Mouse (Mus musculus): ENCODE measurements around the gene Fbxo4. TPM values are rescaled to one million over a fixed set of nuclear protein-coding genes. Genes with fewer than 3 reads are reported as not detected.

The Fbxo4 gene
- polyA plus RNA-seq, 1 experiment from 2014 or later, result 6.6 TPM

DNA sequence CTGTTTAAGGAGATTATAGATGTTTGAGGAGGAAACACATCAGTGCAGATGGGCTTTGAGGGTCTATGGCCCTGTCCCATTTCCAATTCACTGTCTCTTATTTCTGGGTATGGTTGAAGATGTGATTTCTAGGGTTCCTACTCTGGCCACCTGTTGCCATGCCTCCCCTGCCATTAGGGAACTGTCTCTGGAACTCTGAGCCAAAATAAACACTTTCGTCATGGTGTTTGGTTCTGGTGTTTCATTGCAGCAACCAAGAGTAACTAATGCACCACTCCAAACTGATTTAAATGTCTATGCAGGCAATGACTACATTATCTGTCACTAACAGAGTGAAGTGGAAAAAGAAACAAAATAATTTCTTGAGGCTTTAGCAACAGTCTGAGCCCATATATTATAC lies 19.3 kb downstream of the Fbxo4 start:
- Histone ChIP-seq H3K4me2 (replicated peaks; ENCODE audit: low read depth, low read length) (no peak overlapping the region), H3K27ac (ENCODE audit: low read depth, low read length) (no peak overlapping the region), H3K27me3 (ENCODE audit: control insufficient read depth, insufficient read depth, low read length) (no peaks in the 10 kb centered on the region), H3K9ac (ENCODE audit: low read depth, low read length) (no peak overlapping the region), H3K4me3 (ENCODE audit: low read depth, low read length) (no peak overlapping the region), H3K4me1 (replicated peaks; ENCODE audit: control insufficient read depth, insufficient read depth, low read length) (no peaks in the 10 kb centered on the region), H3K36me3 (ENCODE audit: control insufficient read depth, insufficient read depth, low read length) (no peaks in the 10 kb centered on the region), H3K9me3 (ENCODE audit: control insufficient read depth, low read length) (no peaks in the 10 kb centered on the region)
- no peak for DNase-seq (ENCODE audit: low spot score)
- 54% methylated on average over 1 of the region's 1 CpGs for WGBS
- ATAC-seq (ENCODE audit: low FRiP score), result no peak

DNA sequence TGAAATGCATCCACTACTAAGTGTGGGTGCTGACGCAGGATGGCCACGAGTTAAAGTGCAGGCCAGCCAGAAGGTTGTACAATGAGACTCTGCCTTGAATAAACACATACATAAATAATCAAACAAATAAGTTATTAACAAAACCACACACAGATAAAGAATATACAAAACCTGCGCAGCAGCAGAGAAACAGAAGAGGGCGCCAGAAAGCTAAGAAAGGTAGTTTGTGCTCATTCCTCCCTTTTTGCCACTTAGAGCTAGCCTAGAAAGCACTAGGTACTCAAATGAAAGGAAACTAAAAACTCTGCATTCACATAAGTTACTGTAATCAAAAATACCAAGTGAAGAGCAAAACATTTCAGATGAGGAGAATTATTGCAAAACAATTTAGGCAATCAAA lies 21.4 kb downstream of the Fbxo4 start:
- no peak overlapping the region for H3K4me3 ChIP-seq (ENCODE audit: low read depth, low read length)
- H3K9ac ChIP-seq (ENCODE audit: low read depth, low read length), result no peak overlapping the region
- H3K4me2 ChIP-seq (replicated peaks; ENCODE audit: low read depth, low read length), result no peak overlapping the region
- H3K36me3 ChIP-seq (ENCODE audit: control insufficient read depth, insufficient read depth, low read length), result no peaks in the 10 kb centered on the region
- ATAC-seq (ENCODE audit: low FRiP score) (no peak), DNase-seq (ENCODE audit: low spot score) (peak; percentile 64)
- WGBS, result 38% methylated on average over 4 of the region's 4 CpGs
- H3K4me1 ChIP-seq (replicated peaks; ENCODE audit: control insufficient read depth, insufficient read depth, low read length), result no peaks in the 10 kb centered on the region
- H3K27ac ChIP-seq (ENCODE audit: low read depth, low read length), result no peak overlapping the region
- no peaks in the 10 kb centered on the region for H3K27me3 ChIP-seq (ENCODE audit: control insufficient read depth, insufficient read depth, low read length)
- H3K9me3 ChIP-seq (ENCODE audit: control insufficient read depth, low read length), result no peaks in the 10 kb centered on the region

DNA sequence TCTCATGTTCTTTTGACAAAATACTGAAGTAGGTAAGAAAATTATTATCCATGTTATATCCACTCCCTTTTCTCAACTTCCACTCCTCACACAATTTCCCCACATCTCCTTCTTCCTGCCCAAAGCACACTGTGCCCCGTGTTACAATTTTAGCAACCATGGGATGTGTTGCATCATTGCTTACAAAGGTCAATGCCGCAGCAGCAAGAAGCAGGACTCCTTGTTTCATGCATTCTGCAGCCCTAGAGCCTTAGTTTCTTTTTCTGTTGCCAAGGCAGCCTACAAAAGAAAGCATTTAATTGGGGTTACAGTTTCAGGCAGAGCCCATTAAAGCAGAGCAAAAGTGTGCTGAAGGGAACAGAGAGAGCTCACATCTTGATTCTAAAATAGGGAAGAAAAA lies 24.4 kb downstream of the Fbxo4 start:
- Histone ChIP-seq H3K4me3 (ENCODE audit: low read depth, low read length) (no peak overlapping the region), H3K27me3 (ENCODE audit: control insufficient read depth, insufficient read depth, low read length) (no peaks in the 10 kb centered on the region), H3K9me3 (ENCODE audit: control insufficient read depth, low read length) (no peaks in the 10 kb centered on the region), H3K36me3 (ENCODE audit: control insufficient read depth, insufficient read depth, low read length) (no peaks in the 10 kb centered on the region), H3K4me2 (replicated peaks; ENCODE audit: low read depth, low read length) (no peak overlapping the region), H3K9ac (ENCODE audit: low read depth, low read length) (no peak overlapping the region), H3K27ac (ENCODE audit: low read depth, low read length) (no peak overlapping the region), H3K4me1 (replicated peaks; ENCODE audit: control insufficient read depth, insufficient read depth, low read length) (no peaks in the 10 kb centered on the region)
- DNase-seq (ENCODE audit: low spot score) (no peak), ATAC-seq (ENCODE audit: low FRiP score) (no peak)
- 80% methylated on average over 2 of the region's 2 CpGs for WGBS

DNA sequence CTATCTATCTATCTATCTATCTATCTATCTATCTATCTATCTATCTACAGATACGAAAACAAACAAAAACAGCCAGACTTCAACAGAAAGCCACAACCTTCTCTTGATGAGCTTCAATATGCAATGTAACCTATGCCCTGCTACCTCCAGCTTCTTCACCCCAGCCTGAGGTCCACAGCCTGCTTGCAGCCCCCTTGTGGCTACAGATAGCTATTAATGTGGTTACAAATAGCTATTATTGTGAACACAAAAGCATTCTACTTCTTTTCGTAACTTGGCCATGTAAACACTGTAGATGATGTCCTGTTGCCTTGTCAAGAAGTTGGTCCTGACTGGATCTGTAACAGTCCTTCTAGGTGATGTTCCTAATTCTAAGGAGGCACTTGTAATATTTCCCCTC lies 41.2 kb downstream of the Fbxo4 start:
- Histone ChIP-seq H3K27ac (ENCODE audit: low read depth, low read length) (no peak overlapping the region), H3K4me1 (replicated peaks; ENCODE audit: control insufficient read depth, insufficient read depth, low read length) (no peaks in the 10 kb centered on the region), H3K27me3 (ENCODE audit: control insufficient read depth, insufficient read depth, low read length) (no peaks in the 10 kb centered on the region), H3K4me3 (ENCODE audit: low read depth, low read length) (no peak overlapping the region), H3K36me3 (ENCODE audit: control insufficient read depth, insufficient read depth, low read length) (no peaks in the 10 kb centered on the region), H3K4me2 (replicated peaks; ENCODE audit: low read depth, low read length) (no peak overlapping the region), H3K9me3 (ENCODE audit: control insufficient read depth, low read length) (no peaks in the 10 kb centered on the region), H3K9ac (ENCODE audit: low read depth, low read length) (no peak overlapping the region)
- WGBS, result 91% methylated on average over 2 of the region's 2 CpGs
- DNase-seq (ENCODE audit: low spot score), result no peak
- no peak for ATAC-seq (ENCODE audit: low FRiP score)

DNA sequence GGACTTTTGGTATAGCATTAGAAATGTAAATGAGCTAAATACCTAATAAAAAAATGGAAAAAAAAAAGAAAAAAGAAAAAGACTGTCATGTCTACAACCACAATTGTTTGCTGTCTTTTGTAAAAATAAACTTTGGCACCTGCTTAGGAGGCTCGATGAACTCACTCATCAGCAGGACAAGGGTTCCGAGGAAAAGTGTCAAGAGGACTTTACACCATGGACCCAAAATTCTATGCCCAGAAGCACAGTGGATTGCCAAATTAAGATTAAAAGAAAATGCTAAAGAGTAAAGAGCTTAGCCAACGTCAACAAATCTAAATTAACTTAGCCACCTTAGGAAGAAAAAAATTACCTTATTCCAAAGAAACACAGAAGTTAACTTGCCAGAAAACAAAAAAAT lies 43.3 kb downstream of the Fbxo4 start:
- ATAC-seq (ENCODE audit: low FRiP score) (no peak), DNase-seq (ENCODE audit: low spot score) (no peak)
- no peak overlapping the region for H3K9ac ChIP-seq (ENCODE audit: low read depth, low read length)
- no peak overlapping the region for H3K27ac ChIP-seq (ENCODE audit: low read depth, low read length)
- H3K4me1 ChIP-seq (replicated peaks; ENCODE audit: control insufficient read depth, insufficient read depth, low read length), result no peaks in the 10 kb centered on the region
- H3K4me2 ChIP-seq (replicated peaks; ENCODE audit: low read depth, low read length), result no peak overlapping the region
- H3K27me3 ChIP-seq (ENCODE audit: control insufficient read depth, insufficient read depth, low read length), result no peaks in the 10 kb centered on the region
- 98% methylated on average over 3 of the region's 3 CpGs for WGBS
- no peaks in the 10 kb centered on the region for H3K36me3 ChIP-seq (ENCODE audit: control insufficient read depth, insufficient read depth, low read length)
- H3K9me3 ChIP-seq (ENCODE audit: control insufficient read depth, low read length), result no peaks in the 10 kb centered on the region
- no peak overlapping the region for H3K4me3 ChIP-seq (ENCODE audit: low read depth, low read length)

- H3K9me3 ChIP-seq (ENCODE audit: control insufficient read depth, low read length), result no peaks in the 10 kb centered on the region
- no peaks in the 10 kb centered on the region for H3K27me3 ChIP-seq (ENCODE audit: control insufficient read depth, insufficient read depth, low read length)
- WGBS, result 91% methylated on average over 4 of the region's 4 CpGs
- H3K27ac ChIP-seq (ENCODE audit: low read depth, low read length), result no peak overlapping the region
- no peak overlapping the region for H3K9ac ChIP-seq (ENCODE audit: low read depth, low read length)
- no peak for DNase-seq (ENCODE audit: low spot score)
- H3K36me3 ChIP-seq (ENCODE audit: control insufficient read depth, insufficient read depth, low read length), result no peaks in the 10 kb centered on the region
- no peaks in the 10 kb centered on the region for H3K4me1 ChIP-seq (replicated peaks; ENCODE audit: control insufficient read depth, insufficient read depth, low read length)
- no peak overlapping the region for H3K4me3 ChIP-seq (ENCODE audit: low read depth, low read length)
- H3K4me2 ChIP-seq (replicated peaks; ENCODE audit: low read depth, low read length), result no peak overlapping the region
- no peak for ATAC-seq (ENCODE audit: low FRiP score)
Observed at GRCm38 (mm10) chr15:3933466-3933865, 45.9 kb downstream of the Fbxo4 start.

DNA sequence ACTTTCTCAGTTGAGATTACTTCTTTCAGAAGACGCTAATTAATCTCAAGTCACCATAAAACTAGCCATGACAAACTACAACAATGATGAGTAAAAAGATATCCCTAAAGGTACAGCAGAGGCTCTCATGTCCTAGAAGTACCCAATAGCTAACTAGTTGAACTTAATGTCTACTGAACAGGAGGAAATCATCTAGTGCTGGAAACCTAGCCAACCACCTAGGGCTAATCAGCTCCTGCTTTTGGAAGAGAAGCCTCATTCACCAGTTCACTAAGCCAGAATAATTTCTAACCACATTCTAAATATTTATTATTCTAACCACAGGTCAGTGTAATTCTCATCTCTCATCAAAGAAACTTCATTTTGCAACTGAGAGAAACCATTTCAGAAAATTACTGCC lies 47.4 kb downstream of the Fbxo4 start:
- WGBS, result 97% methylated on average over 1 of the region's 1 CpGs
- no peaks in the 10 kb centered on the region for H3K9me3 ChIP-seq (ENCODE audit: control insufficient read depth, low read length)
- H3K27me3 ChIP-seq (ENCODE audit: control insufficient read depth, insufficient read depth, low read length), result no peaks in the 10 kb centered on the region
- H3K9ac ChIP-seq (ENCODE audit: low read depth, low read length), result no peak overlapping the region
- H3K27ac ChIP-seq (ENCODE audit: low read depth, low read length), result no peak overlapping the region
- H3K4me3 ChIP-seq (ENCODE audit: low read depth, low read length), result no peak overlapping the region
- DNase-seq (ENCODE audit: low spot score), result no peak
- H3K4me2 ChIP-seq (replicated peaks; ENCODE audit: low read depth, low read length), result no peak overlapping the region
- H3K36me3 ChIP-seq (ENCODE audit: control insufficient read depth, insufficient read depth, low read length), result no peaks in the 10 kb centered on the region
- no peaks in the 10 kb centered on the region for H3K4me1 ChIP-seq (replicated peaks; ENCODE audit: control insufficient read depth, insufficient read depth, low read length)
- ATAC-seq (ENCODE audit: low FRiP score), result no peak

Other genes with a start within 250 kb of the Fbxo4 start
- gene AW549877, start 16.2 kb upstream of the Fbxo4 start, polyA plus RNA-seq (2014; fragmentation: Nextera tagmentation; extraction: Ambion mirVana), result 57.9 and 66.7 TPM in 2 replicates
- 183 and 196 TPM in 2 replicates for gene Oxct1, start 46.8 kb upstream of the Fbxo4 start, polyA plus RNA-seq (2014; fragmentation: Nextera tagmentation; extraction: Ambion mirVana)